Mouse (Mus musculus): ENCODE measurements around the gene Ggcx.

DNA sequence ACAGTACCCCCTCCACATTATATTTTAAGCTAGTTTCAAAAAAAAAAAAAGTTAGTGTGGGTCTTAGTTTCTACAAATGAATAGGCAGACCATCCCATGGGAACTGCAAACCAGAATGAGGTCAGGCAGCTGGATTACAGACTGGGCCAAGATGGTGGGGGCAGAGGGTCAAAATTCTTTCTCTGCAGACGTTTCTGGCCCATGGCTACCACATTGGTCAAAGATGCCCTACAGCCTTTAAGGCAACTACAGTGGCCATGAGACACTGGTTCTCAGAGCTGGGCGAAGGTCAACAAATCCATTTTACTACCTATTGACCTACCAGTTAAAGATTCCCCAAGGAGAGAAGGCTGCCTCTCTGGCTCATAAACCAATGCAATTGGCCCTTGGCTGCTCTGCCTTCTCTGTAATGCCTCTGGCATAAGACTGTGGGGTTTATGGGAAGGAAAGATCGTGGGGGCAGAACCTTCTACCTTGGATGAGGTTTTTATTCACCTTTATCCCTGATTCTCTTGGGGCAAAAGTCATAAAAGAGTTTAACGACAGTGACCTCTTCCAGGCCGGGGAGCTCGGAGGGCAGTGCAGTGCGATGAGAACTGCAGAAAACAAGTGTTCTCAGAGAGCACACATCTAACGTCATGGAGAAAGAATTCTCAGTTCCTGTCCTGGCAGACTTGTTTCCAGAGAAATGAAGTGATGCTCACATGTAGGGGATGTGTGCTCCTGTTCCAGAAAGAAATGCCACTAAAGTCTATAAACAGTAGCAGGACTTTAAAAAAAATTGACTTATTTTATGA, 51.5 kb downstream of the Ggcx start:
- TF ChIP-seq POLR2A (IDR thresholded peaks at IDR 0.05; ENCODE audit: borderline replicate concordance, control insufficient read depth, low read depth, low read length) (no peak), CTCF (IDR thresholded peaks at IDR 0.05; ENCODE audit: control insufficient read depth, insufficient read depth, low read length) (no peak)

All from bone marrow, adult 2 months (tissue).